Mouse (Mus musculus) limb, embryonic 11.5 days (tissue): ENCODE results near the gene Psmd5. TPM values are rescaled to one million over a fixed set of nuclear protein-coding genes. Genes with fewer than 3 reads are reported as not detected.

ENCODE experiments used
- ATAC-seq: fragments of 200-750 bp; cut with Nextera tagmentation; 2 replicates; pipeline ENCODE4 v1.8.0; 2017; ENCODE audit warnings: low read depth; ENCODE audit not compliant: insufficient number of reproducible peaks, low FRiP score, low TSS enrichment
- DNase-seq: peaks from one replicate; pipeline ENCODE4 v3.0.0-alpha.2; 2015; ENCODE audit warnings: low spot score
- H3K27ac ChIP-seq: fragments of 300-500 bp; sonication (generic); replicated peaks from 2 replicates; pipeline ENCODE4 v1.5.1; 2014; ENCODE audit warnings: low read depth, mild to moderate bottlenecking, low read length
- H3K27me3 ChIP-seq: fragments of 300-500 bp; sonication (generic); 2 replicates; pipeline ENCODE4 v1.6.1; 2014; ENCODE audit warnings: mild to moderate bottlenecking, low read length, mixed read lengths; ENCODE audit not compliant: control insufficient read depth, insufficient read depth
- H3K36me3 ChIP-seq: fragments of 300-500 bp; sonication (generic); 2 replicates; pipeline ENCODE4 v1.6.1; 2014; ENCODE audit warnings: mild to moderate bottlenecking, low read length, moderate library complexity, mixed read lengths; ENCODE audit not compliant: control insufficient read depth, insufficient read depth
- H3K4me1 ChIP-seq: fragments of 300-500 bp; sonication (generic); 2 replicates; pipeline ENCODE4 v1.6.1; 2014; ENCODE audit warnings: low read length, mixed read lengths; ENCODE audit not compliant: control insufficient read depth, insufficient read depth
- H3K4me2 ChIP-seq: fragments of 300-500 bp; sonication (generic); 2 replicates; pipeline ENCODE4 v1.6.1; 2014; ENCODE audit warnings: low read depth, mild to moderate bottlenecking, moderate library complexity; ENCODE audit not compliant: severe bottlenecking
- H3K4me3 ChIP-seq: fragments of 300-500 bp; sonication (generic); 2 replicates; pipeline ENCODE4 v1.5.1; 2014; ENCODE audit warnings: low read depth, low read length
- H3K9ac ChIP-seq: fragments of 300-500 bp; sonication (generic); 2 replicates; pipeline ENCODE4 v1.6.1; 2014; ENCODE audit warnings: mild to moderate bottlenecking, low read length
- H3K9me3 ChIP-seq: fragments of 300-500 bp; sonication (generic); 2 replicates; pipeline ENCODE4 v1.6.1; 2016; ENCODE audit warnings: low read length; ENCODE audit not compliant: control insufficient read depth
- WGBS: fragments of 180-500 bp; shearing (Covaris S2); extraction: QIAGEN DNeasy Blood & Tissue Kit; methylation state at CpG from one replicate; pipeline ENCODE4 v1.1.7; 2014; 5-methylcytosine and 5-hydroxymethylcytosine counted together
- polyA plus RNA-seq: library from polyadenylated mRNA; unstranded; fragments of >200 nt; fragmentation: Nextera tagmentation; extraction: Ambion mirVana; gene quantifications from 2 replicates; pipeline ENCODE4 v1.2.1, GENCODE M21; 2014

Psmd5 gene
- 112 and 128 TPM in 2 replicates for polyA plus RNA-seq

GRCm38 (mm10) chr2:34874816-34875345, at the start of gene Psmd5:
Psmd5 (minus strand) TSS chr2:34874968.
- Histone ChIP-seq H3K27ac (no peak within 1 kb of the TSS), H3K9ac (peak within 1 kb of the TSS; percentile 37), H3K9me3 (no peaks in the 10 kb centered on the region), H3K4me3 (0 out of 2 replicates have a peak within 1 kb of the TSS, but pooled peaks have one; percentile 2), H3K4me2 (peak within 1 kb of the TSS; percentile 30), H3K36me3 (no peaks in the 10 kb centered on the region), H3K27me3 (peaks cover 16% of the 10 kb centered on the region), H3K4me1 (peaks cover 3% of the 10 kb centered on the region; the same call in 1 of the 2 replicates)
- no peak for DNase-seq
- 13% methylated on average over 8 of the region's 8 CpGs for WGBS
- no peak for ATAC-seq

GRCm38 (mm10) chr2:34922729-34923128, 48.0 kb upstream of the Psmd5 start:
- peaks cover 3% of the 10 kb centered on the region; the same call in 1 of the 2 replicates for H3K4me1 ChIP-seq
- no peak overlapping the region for H3K4me2 ChIP-seq
- 0 out of 2 replicates have a peak, but pooled peaks cover 6% of the 10 kb centered on the region for H3K27me3 ChIP-seq
- no peaks in the 10 kb centered on the region for H3K9me3 ChIP-seq
- 14% methylated on average over 2 of the region's 2 CpGs for WGBS
- no peak overlapping the region for H3K9ac ChIP-seq
- no peak overlapping the region for H3K27ac ChIP-seq
- no peak for ATAC-seq
- DNase-seq = no peak
- H3K36me3 ChIP-seq = no peaks in the 10 kb centered on the region
- H3K4me3 ChIP-seq = no peak overlapping the region

GRCm38 (mm10) chr2:34920144-34920543, 45.4 kb upstream of the Psmd5 start:
- ATAC-seq = no peak
- Histone ChIP-seq H3K4me1 (no peaks in the 10 kb centered on the region), H3K27ac (no peak overlapping the region), H3K4me3 (no peak overlapping the region), H3K36me3 (no peaks in the 10 kb centered on the region), H3K9me3 (no peaks in the 10 kb centered on the region), H3K9ac (no peak overlapping the region), H3K4me2 (no peak overlapping the region), H3K27me3 (peaks cover 12% of the 10 kb centered on the region)
- 48% methylated on average over 2 of the region's 2 CpGs for WGBS
- DNase-seq = no peak

GRCm38 (mm10) chr2:34915103-34915502, 40.3 kb upstream of the Psmd5 start:
- H3K4me3 ChIP-seq = no peak overlapping the region
- WGBS = 47% methylated on average over 2 of the region's 2 CpGs

GRCm38 (mm10) chr2:34914823-34915082, 40.0 kb upstream of the Psmd5 start:
- DNase-seq = no peak
- Histone ChIP-seq H3K27me3 (peaks cover 51% of the 10 kb centered on the region), H3K4me2 (no peak overlapping the region; the same call in 1 of the 2 replicates), H3K27ac (no peak overlapping the region), H3K36me3 (no peaks in the 10 kb centered on the region), H3K4me1 (peaks cover 6% of the 10 kb centered on the region), H3K4me3 (no peak overlapping the region), H3K9me3 (no peaks in the 10 kb centered on the region), H3K9ac (no peak overlapping the region)
- no peak for ATAC-seq
- 18% methylated on average over 2 of the region's 2 CpGs for WGBS

More at GRCm38 (mm10) chr2:34915103-34915502, 40.3 kb upstream of the Psmd5 start:
- H3K9ac ChIP-seq = no peak overlapping the region
- H3K27me3 ChIP-seq = peaks cover 51% of the 10 kb centered on the region
- no peak for ATAC-seq
- H3K9me3 ChIP-seq = no peaks in the 10 kb centered on the region
- DNase-seq = no peak
- no peak overlapping the region for H3K4me2 ChIP-seq
- H3K36me3 ChIP-seq = no peaks in the 10 kb centered on the region
- H3K27ac ChIP-seq = no peak overlapping the region
- H3K4me1 ChIP-seq = peaks cover 6% of the 10 kb centered on the region

- H3K27ac ChIP-seq = no peak overlapping the region
- peaks cover 51% of the 10 kb centered on the region for H3K27me3 ChIP-seq
- H3K36me3 ChIP-seq = no peaks in the 10 kb centered on the region
- H3K4me1 ChIP-seq = peaks cover 6% of the 10 kb centered on the region
- peak overlapping the region; percentile 89 for H3K4me2 ChIP-seq
- H3K9me3 ChIP-seq = no peaks in the 10 kb centered on the region
- WGBS = 4% methylated on average over 47 of the region's 50 CpGs
- ATAC-seq (no peak), DNase-seq (peak; percentile 35)
- peak overlapping the region; percentile 34; the same call in 1 of the 2 replicates for H3K9ac ChIP-seq
- peak overlapping the region; percentile 46 for H3K4me3 ChIP-seq
Observed at GRCm38 (mm10) chr2:34914069-34914822, 39.5 kb upstream of the Psmd5 start.

GRCm38 (mm10) chr2:34913218-34914068, 38.7 kb upstream of the Psmd5 start, which contains the start of gene Phf19:
Phf19 (minus strand) TSS chr2:34914026.
- H3K27ac ChIP-seq = no peak within 1 kb of the TSS

GRCm38 (mm10) chr2:34912613-34913012, 37.8 kb upstream of the Psmd5 start:
- 28% methylated on average over 7 of the region's 7 CpGs for WGBS
- no peak overlapping the region for H3K9ac ChIP-seq
- H3K27ac ChIP-seq = no peak overlapping the region
- no peak for ATAC-seq
- peaks cover 48% of the 10 kb centered on the region for H3K27me3 ChIP-seq
- no peak overlapping the region for H3K4me3 ChIP-seq
- H3K4me1 ChIP-seq = peaks cover 6% of the 10 kb centered on the region
- no peaks in the 10 kb centered on the region for H3K36me3 ChIP-seq
- peak overlapping the region; percentile 89 for H3K4me2 ChIP-seq
- DNase-seq = no peak
- H3K9me3 ChIP-seq = no peaks in the 10 kb centered on the region

More at GRCm38 (mm10) chr2:34913218-34914068, 38.7 kb upstream of the Psmd5 start, which contains the start of gene Phf19:
- under 1% methylated on average over 62 of the region's 64 CpGs for WGBS
- Histone ChIP-seq H3K9ac (peak within 1 kb of the TSS; percentile 34), H3K4me3 (peak within 1 kb of the TSS; percentile 46), H3K9me3 (no peaks in the 10 kb centered on the region), H3K4me2 (peak within 1 kb of the TSS; percentile 89), H3K4me1 (peaks cover 6% of the 10 kb centered on the region), H3K27me3 (peaks cover 48% of the 10 kb centered on the region), H3K36me3 (no peaks in the 10 kb centered on the region)
- ATAC-seq (no peak), DNase-seq (no peak)
